Mouse (Mus musculus): ENCODE data around the gene Foxl1.
A peak's percentile ranks its signal among the peaks of the same experiment; 100 is the strongest.

Foxl1 gene

GRCm38 (mm10) chr8:121104049-121104818, 23.5 kb upstream of the Foxl1 start:
- DNase-seq: peak; percentile 77

DNA sequence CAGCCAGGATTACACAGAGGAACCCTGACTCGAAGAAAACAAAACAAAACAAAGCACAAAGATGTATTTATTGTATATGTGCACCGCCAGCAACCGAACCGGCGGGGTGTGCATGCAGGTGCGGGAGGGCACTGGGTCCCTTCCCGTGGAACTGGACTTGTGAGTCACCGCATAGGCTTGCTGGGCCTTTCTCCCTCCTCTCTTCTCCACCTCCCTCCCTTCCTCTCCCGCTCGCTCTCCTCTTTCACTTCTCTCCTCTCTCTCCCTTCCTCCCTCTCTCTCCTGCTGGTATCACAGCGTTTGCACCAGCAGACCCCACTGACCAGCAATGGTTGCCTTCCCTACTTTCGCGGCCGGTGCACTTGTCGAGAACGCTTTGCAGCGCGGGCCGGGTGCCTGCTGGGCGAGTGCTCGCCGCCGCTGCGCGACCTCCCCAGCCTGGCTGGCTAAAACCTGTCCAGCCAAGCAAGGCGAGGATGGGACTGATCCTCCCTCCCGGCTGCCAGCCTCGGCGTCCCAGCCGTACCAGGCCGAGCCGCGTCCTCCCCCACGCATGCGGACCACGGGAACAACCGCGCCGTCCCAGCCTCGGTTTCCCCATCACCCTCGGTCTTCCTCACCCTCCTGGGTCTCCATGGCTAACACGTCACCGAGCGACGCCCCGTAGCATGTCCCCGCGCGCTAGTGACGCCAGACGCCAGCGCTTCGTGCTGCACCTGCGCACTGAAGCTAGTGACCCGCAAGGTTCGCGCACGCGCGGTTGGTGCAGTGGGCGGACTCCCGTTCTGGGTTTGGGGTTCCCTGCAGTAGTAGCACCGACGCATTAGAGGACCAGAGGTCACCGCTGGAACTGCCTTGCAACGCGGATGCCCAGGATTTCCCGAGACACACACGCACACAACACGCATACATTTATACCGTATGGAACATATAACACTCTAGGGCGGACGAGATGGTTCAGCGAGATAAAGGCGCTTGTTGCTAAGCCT, 19.8 kb upstream of the Foxl1 start, which contains the start of gene Mthfsd:
Gene Mthfsd, minus strand, starts transcription at position 725 of the 989 bp plus-strand sequence.
- peak; percentile 100 for DNase-seq

- DNase-seq: no peak
These were observed 19.1 kb upstream of the Foxl1 start for GRCm38 (mm10) chr8:121108657-121109056.

DNA sequence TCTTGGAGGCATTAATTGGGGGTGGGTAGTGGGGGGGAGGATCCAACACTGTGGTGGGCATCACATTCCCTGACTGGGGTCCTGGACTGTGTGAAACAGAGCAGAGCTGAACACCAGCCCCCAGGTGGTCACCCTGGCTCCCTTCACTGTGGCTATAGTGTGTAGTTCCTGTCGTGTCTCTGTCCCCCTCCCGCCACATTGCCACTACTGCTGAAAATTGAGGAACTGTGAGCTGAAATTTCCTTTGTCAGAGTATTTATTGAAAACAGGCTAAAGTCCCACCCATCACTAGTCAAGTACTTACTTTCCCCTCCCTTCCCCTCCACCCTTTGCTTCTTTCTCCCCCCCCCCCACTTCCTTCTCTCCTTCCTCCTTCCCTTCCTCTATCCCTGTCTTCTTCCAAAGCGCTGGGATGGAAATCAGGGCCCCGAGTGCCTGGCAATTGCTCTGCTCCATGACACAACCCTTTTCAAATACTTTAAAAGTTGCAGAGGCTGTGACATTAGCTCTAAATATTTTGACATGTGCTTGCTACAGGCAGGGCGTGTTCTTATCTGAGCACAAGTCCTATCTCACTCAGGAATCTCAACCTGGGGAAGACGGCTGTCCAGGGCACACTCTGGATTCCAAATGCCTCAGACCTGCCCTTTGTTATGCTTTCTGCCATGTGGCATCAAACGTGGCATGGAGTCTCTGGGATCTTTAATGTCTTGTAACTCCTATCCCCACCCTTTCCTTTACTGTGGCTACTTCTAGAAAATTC, 16.4 kb upstream of the Foxl1 start:
- DNase-seq: no peak

GRCm38 (mm10) chr8:121113261-121113660, 14.5 kb upstream of the Foxl1 start:
- peak; percentile 90 for DNase-seq

DNA sequence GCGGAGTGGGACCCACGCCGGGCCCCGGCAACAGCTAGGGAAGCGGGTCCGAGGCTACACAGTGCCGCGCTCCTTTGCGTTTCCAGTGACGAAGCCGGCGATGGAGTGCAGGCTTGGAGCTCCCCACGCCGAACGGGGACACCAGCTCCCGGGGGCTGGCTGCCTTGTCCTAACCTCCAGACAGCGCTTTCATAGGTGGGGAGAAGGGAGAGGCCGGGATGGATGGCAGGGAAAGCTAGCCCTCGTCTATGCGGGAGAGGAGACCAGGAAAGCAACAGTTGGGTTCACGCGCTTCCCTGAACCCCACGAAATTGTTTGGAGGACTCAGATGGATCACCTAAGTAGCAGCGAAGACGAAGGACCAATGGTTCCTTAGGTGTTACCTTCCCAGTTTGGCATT, 12.6 kb upstream of the Foxl1 start:
- DNase-seq: no peak

GRCm38 (mm10) chr8:121115948-121116347, 11.8 kb upstream of the Foxl1 start, which contains the start of gene Foxc2:
Gene Foxc2, plus strand, starts transcription at chr8:121116171.
- peak; percentile 55 for DNase-seq

- DNase-seq: no peak
These were observed 11.1 kb upstream of the Foxl1 start for GRCm38 (mm10) chr8:121116591-121117185.

DNA sequence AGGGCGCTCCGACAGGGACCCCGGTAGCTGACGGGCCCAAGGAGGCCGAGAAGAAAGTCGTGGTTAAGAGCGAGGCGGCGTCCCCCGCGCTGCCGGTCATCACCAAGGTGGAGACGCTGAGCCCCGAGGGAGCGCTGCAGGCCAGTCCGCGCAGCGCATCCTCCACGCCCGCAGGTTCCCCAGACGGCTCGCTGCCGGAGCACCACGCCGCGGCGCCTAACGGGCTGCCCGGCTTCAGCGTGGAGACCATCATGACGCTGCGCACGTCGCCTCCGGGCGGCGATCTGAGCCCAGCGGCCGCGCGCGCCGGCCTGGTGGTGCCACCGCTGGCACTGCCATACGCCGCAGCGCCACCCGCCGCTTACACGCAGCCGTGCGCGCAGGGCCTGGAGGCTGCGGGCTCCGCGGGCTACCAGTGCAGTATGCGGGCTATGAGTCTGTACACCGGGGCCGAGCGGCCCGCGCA, 10.5 kb upstream of the Foxl1 start:
- no peak for DNase-seq

- no peak for DNase-seq
These were observed 9.8 kb upstream of the Foxl1 start for GRCm38 (mm10) chr8:121117906-121118305.

DNA sequence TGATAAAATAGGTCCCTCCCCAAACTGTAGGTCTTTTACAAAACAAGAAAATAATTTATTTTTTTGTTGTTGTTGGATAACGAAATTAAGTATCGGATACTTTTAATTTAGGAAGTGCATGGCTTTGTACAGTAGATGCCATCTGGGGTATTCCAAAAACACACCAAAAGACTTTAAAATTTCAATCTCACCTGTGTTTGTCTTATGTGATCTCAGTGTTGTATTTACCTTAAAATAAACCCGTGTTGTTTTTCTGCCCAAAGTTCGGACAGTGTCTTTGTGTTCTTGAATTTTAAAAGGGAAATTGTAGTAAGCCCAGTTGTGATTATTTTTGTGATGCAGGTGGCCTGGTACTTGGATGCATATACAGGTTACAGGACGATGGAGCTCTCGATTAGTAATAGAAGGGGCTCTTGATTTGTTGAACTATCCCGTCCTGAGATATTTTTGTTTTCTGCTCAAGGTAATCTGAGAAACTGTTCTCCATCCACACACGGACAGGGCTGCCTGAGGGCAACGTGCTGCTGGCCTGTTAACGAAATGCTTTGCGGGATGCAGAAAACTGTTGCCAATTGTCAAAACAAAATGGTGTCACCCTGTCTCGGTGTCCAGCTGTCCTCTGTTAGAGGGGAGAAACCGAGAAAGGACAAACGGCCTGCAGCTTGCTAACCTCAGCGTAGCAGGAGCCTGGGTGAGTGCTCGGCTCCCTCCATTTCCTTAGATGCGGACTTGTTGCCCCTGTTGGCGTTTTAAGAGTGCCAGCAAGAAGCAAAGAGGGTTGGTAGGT, 8.9 kb upstream of the Foxl1 start:
- no peak for DNase-seq

DNA sequence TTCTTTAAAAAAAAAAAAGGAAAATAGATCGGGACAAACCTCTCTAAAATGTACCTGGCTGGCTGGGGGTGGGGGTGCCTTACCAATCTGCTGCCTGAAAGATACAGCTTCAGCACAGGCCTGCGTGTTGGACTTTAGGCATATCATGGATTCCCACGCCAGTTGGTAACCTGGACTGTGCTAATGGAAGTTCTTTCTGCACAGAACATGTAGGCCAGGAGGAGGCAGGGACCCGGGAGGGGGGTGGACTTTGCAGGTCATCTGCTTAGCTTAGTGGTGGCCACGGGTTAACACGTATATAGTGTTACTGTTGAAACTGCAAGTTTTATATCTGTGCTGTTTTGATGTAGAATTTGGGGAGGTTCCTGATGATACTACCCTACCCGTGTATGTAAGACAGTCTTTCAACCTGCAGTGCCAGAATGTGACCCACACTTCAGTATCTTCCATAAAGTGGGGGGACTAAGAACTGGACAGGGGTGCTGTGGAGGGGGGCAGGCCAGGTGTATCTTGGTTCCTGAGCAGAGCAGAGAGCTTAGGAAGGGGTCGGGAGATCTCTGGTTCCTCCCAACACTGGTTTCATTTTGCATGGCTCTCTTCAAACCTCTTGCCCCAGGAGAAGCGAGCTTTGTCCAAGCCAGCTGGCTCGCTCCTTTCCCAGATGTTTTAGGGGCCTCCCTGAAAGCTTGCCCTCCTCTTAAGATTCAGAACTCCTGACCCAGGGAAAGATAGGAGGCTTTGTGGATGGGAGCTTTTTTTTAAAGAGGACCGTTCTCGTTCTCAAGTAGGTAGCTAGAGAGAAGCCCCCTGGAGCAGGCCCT, 7.9 kb upstream of the Foxl1 start:
- no peak for DNase-seq

- no peak for DNase-seq
These were observed 7.0 kb upstream of the Foxl1 start for GRCm38 (mm10) chr8:121120456-121121419.

DNA sequence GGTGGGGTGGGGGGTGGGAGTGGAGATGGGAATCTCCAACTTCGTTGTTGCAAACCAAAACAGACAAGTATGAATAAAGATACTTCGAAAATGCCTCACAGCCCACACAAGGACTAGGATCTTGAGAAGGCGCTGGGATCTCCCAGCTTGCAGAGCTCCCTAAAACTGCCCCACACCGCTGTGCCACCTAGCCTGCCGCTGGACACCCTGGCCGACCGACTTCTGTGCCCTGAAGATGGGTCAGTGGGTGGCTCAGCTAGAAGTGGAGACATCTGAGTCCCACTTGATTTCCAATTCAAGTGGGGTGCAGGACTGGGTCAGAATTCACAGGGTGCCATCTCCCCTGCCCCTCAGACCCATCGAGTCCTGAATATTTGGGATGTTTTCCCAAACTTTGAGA, 6.0 kb upstream of the Foxl1 start:
- DNase-seq: no peak

GRCm38 (mm10) chr8:121122368-121122767, 5.4 kb upstream of the Foxl1 start:
- no peak for DNase-seq

GRCm38 (mm10) chr8:121123113-121123512, 4.6 kb upstream of the Foxl1 start:
- no peak for DNase-seq

- no peak for DNase-seq
These were observed 3.0 kb upstream of the Foxl1 start for GRCm38 (mm10) chr8:121124547-121125239.

DNA sequence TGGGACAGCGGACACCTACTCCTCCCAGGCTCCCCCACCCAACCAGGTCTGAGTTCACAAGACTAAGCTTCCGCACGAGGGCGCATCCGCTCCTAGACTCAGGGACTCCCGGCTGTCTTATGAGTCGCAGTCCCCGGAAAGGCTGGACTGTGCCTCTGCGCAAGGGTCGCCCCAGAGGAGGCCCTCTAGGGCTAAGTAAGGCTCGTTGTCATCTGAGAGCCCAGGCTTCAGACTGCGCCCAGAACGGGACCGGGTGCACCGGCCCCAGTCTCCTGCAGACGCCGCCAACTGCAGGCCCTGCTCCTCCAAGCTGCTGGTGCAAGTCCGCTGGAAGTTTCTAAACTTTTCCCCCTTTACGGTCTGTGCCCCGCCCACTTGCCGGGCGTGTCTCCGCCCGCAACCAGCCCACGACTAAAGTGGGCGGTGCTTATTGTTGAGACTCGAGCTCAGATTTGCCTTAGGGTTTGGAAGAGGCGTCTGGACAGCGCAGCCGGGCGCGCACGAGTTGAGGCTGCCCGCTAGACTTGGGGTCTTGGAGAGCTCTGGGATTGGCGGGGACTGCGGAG, 2.3 kb upstream of the Foxl1 start:
- peak; percentile 68 for DNase-seq

Data from right cerebral cortex, postnatal 14 days (tissue).